Mouse (Mus musculus): Measurements from ENCODE around the gene 2310057M21Rik. TPM values are rescaled to one million over a fixed set of nuclear protein-coding genes. Genes with fewer than 3 reads are reported as not detected.

2310057M21Rik gene
- total and polyA plus RNA-seq, 2 experiments from 2014 or later, result 16.2 to 24.9 TPM

DNA sequence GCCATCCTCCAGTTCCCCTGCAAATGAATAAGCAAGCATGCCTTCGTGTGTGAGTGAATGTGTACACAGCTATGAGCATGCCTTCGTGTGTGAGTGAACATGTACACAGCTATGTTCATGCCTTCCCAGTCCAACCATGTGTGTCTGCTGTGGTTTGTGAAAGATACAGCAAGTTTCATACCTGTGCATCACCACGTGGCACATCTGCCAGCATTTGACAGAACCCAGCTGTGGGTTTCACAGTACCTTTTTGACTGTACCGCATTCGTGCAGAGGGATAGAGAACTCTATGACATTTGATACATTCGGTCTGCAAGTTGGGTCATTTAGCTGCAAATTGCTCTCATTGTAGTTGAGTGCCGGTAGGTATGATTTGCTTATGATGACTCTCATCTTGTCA, 48.1 kb downstream of the 2310057M21Rik start:
- H3K4me2 ChIP-seq (ENCODE audit: low read depth, low read length, poor library complexity, severe bottlenecking), result no peak overlapping the region
- no peaks in the 10 kb centered on the region for H3K36me3 ChIP-seq (ENCODE audit: insufficient read depth, low read length)
- no peak for TF ChIP-seq CTCF (IDR thresholded peaks at IDR 0.05)
- DNase-seq (ENCODE audit: low spot score) (no peak), ATAC-seq (ENCODE audit: low FRiP score) (no peak)
- no peaks in the 10 kb centered on the region for H3K4me1 ChIP-seq (ENCODE audit: insufficient read depth, low read length)
- 88% methylated on average over 7 of the region's 7 CpGs for WGBS
- no peak overlapping the region for H3K4me3 ChIP-seq (ENCODE audit: low read depth, low read length)
- no peak overlapping the region for H3K27ac ChIP-seq (ENCODE audit: low read depth, low read length)
- H3K27me3 ChIP-seq (ENCODE audit: insufficient read depth, low read length), result no peaks in the 10 kb centered on the region
- H3K9me3 ChIP-seq (ENCODE audit: low read length), result no peaks in the 10 kb centered on the region
- no peak overlapping the region for H3K9ac ChIP-seq (replicated peaks; ENCODE audit: low read length, poor library complexity, severe bottlenecking)

DNA sequence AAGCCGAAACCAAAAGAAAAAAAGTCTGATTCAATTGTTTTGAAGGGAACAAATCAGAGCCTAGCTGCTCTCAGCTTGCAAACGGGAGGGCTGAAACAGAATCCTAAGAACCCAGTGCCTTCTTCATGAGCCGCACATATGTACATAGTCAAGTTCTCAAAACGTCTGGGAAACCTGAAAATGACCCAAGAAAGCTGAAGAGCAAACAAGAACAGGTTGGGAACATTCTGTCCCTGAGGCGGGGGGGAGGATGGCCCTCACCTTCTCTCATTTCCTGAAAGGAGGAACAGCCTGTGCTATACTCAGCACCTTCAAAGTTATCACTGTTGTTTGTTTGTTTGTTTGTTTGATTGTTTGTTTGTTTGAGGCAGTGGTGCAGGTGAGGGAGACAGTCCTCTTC, 55.8 kb downstream of the 2310057M21Rik start:
- DNase-seq (ENCODE audit: low spot score) (no peak), ATAC-seq (ENCODE audit: low FRiP score) (no peak)
- 85% methylated on average over 5 of the region's 5 CpGs for WGBS
- TF ChIP-seq CTCF (IDR thresholded peaks at IDR 0.05), result no peak
- Histone ChIP-seq H3K4me3 (ENCODE audit: low read depth, low read length) (no peak overlapping the region), H3K36me3 (ENCODE audit: insufficient read depth, low read length) (no peaks in the 10 kb centered on the region), H3K4me2 (ENCODE audit: low read depth, low read length, poor library complexity, severe bottlenecking) (no peak overlapping the region), H3K27me3 (ENCODE audit: insufficient read depth, low read length) (no peaks in the 10 kb centered on the region), H3K4me1 (ENCODE audit: insufficient read depth, low read length) (no peaks in the 10 kb centered on the region), H3K9ac (replicated peaks; ENCODE audit: low read length, poor library complexity, severe bottlenecking) (no peak overlapping the region), H3K27ac (ENCODE audit: low read depth, low read length) (no peak overlapping the region), H3K9me3 (ENCODE audit: low read length) (no peaks in the 10 kb centered on the region)

DNA sequence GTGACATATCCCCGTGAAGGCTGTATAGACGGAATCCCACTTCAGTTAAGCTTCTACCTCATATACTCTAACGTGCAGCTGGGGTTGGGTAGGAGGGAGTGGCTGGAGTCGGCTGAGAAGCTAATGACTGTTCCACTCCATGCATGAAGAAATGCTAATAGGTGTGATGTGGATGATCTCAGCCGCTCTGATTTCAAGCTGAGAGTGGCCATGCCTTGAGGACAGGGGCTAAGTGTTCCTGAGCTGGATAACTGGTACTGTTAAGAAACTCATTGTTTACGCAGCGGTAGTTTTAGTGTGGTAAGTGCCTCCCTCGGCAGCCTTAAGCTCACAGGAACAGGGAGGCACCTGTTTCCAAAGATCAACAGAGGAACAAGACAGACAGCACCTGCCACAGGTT, 59.2 kb downstream of the 2310057M21Rik start:
- TF ChIP-seq CTCF (IDR thresholded peaks at IDR 0.05), result no peak

DNA sequence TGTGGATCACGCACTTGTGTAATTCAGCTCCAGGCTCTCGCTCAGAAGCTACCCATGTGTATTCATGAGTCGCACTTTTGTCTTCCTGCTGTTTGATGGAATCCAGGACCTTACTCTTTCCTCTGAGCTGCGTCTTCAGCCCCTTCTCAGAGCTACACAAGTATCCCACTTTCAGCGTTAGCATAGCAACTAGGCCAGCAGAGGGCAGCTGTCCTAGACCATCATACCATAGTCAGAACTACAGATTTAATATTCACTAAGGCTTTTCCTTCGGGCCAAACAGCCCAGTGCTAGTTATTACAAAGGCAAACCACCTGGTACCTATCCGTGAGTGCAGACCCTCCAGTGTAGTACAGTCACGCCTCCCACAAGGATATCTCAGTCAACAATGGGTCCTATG, 65.4 kb downstream of the 2310057M21Rik start:
- WGBS, result 81% methylated on average over 8 of the region's 8 CpGs
- Histone ChIP-seq H3K4me2 (ENCODE audit: low read depth, low read length, poor library complexity, severe bottlenecking) (no peak overlapping the region), H3K27me3 (ENCODE audit: insufficient read depth, low read length) (no peaks in the 10 kb centered on the region), H3K4me1 (ENCODE audit: insufficient read depth, low read length) (no peaks in the 10 kb centered on the region), H3K9me3 (ENCODE audit: low read length) (no peaks in the 10 kb centered on the region), H3K9ac (replicated peaks; ENCODE audit: low read length, poor library complexity, severe bottlenecking) (no peak overlapping the region), H3K4me3 (ENCODE audit: low read depth, low read length) (no peak overlapping the region), H3K36me3 (ENCODE audit: insufficient read depth, low read length) (no peaks in the 10 kb centered on the region), H3K27ac (ENCODE audit: low read depth, low read length) (no peak overlapping the region)
- ATAC-seq (ENCODE audit: low FRiP score), result no peak
- DNase-seq (ENCODE audit: low spot score), result no peak
- TF ChIP-seq CTCF (IDR thresholded peaks at IDR 0.05), result peak; percentile 37; the same call in 1 of the 2 replicates

More for the DNA sequence above, 59.2 kb downstream of the 2310057M21Rik start:
- no peaks in the 10 kb centered on the region for H3K27me3 ChIP-seq (ENCODE audit: insufficient read depth, low read length)
- ATAC-seq (ENCODE audit: low FRiP score), result no peak
- no peaks in the 10 kb centered on the region for H3K9me3 ChIP-seq (ENCODE audit: low read length)
- no peak overlapping the region for H3K4me3 ChIP-seq (ENCODE audit: low read depth, low read length)
- H3K27ac ChIP-seq (ENCODE audit: low read depth, low read length), result no peak overlapping the region
- no peak overlapping the region for H3K4me2 ChIP-seq (ENCODE audit: low read depth, low read length, poor library complexity, severe bottlenecking)
- no peak for DNase-seq (ENCODE audit: low spot score)
- H3K9ac ChIP-seq (replicated peaks; ENCODE audit: low read length, poor library complexity, severe bottlenecking), result no peak overlapping the region
- H3K36me3 ChIP-seq (ENCODE audit: insufficient read depth, low read length), result no peaks in the 10 kb centered on the region
- no peaks in the 10 kb centered on the region for H3K4me1 ChIP-seq (ENCODE audit: insufficient read depth, low read length)
- 86% methylated on average over 8 of the region's 8 CpGs for WGBS

Other genes with a start within 250 kb of the 2310057M21Rik start
- gene 4933402N03Rik, start 216.4 kb downstream of the 2310057M21Rik start, total RNA-seq (2014; rRNA removed), result not detected in 2 replicates
- gene 4933402N03Rik, start 216.4 kb downstream of the 2310057M21Rik start, polyA plus RNA-seq (2015; fragmentation: Nextera tagmentation; extraction: Ambion mirVana), result not detected in 2 replicates
- under 0.01 TPM in 1 of 2 replicates, not detected in the other for gene 5430419D17Rik, start 188.4 kb downstream of the 2310057M21Rik start, total RNA-seq (2014; rRNA removed)
- gene 5430419D17Rik, start 188.4 kb downstream of the 2310057M21Rik start, polyA plus RNA-seq (2015; fragmentation: Nextera tagmentation; extraction: Ambion mirVana), result not detected in 2 replicates
- not detected in 2 replicates for gene Cuzd1, start 40.5 kb downstream of the 2310057M21Rik start, total RNA-seq (2014; rRNA removed)
- gene Cuzd1, start 40.5 kb downstream of the 2310057M21Rik start, polyA plus RNA-seq (2015; fragmentation: Nextera tagmentation; extraction: Ambion mirVana), result 0.06 and 0.07 TPM in 2 replicates
- not detected in 2 replicates for gene Fam24b, start 33.2 kb downstream of the 2310057M21Rik start, total RNA-seq (2014; rRNA removed)
- not detected in 2 replicates for gene Fam24b, start 33.2 kb downstream of the 2310057M21Rik start, polyA plus RNA-seq (2015; fragmentation: Nextera tagmentation; extraction: Ambion mirVana)
- not detected in 2 replicates for gene Fam24a, start 28.9 kb downstream of the 2310057M21Rik start, total RNA-seq (2014; rRNA removed)
- 0.66 TPM in 1 of 2 replicates, not detected in the other for gene Fam24a, start 28.9 kb downstream of the 2310057M21Rik start, polyA plus RNA-seq (2015; fragmentation: Nextera tagmentation; extraction: Ambion mirVana)
- gene Pstk, start 8.4 kb upstream of the 2310057M21Rik start, total RNA-seq (2014; rRNA removed), result 36.6 and 44.5 TPM in 2 replicates
- gene Pstk, start 8.4 kb upstream of the 2310057M21Rik start, polyA plus RNA-seq (2015; fragmentation: Nextera tagmentation; extraction: Ambion mirVana), result 54.3 and 55.0 TPM in 2 replicates
- 11.8 and 19.9 TPM in 2 replicates for gene Ikzf5, start 47.8 kb upstream of the 2310057M21Rik start, total RNA-seq (2014; rRNA removed)
- 9.5 and 10.8 TPM in 2 replicates for gene Ikzf5, start 47.8 kb upstream of the 2310057M21Rik start, polyA plus RNA-seq (2015; fragmentation: Nextera tagmentation; extraction: Ambion mirVana)
- gene Acadsb, start 47.8 kb upstream of the 2310057M21Rik start, total RNA-seq (2014; rRNA removed), result 36.2 and 47.2 TPM in 2 replicates
- gene Acadsb, start 47.8 kb upstream of the 2310057M21Rik start, polyA plus RNA-seq (2015; fragmentation: Nextera tagmentation; extraction: Ambion mirVana), result 73.2 and 78.7 TPM in 2 replicates
- gene Hmx3, start 180.1 kb upstream of the 2310057M21Rik start, total RNA-seq (2014; rRNA removed), result 0.80 and 0.88 TPM in 2 replicates
- gene Hmx3, start 180.1 kb upstream of the 2310057M21Rik start, polyA plus RNA-seq (2015; fragmentation: Nextera tagmentation; extraction: Ambion mirVana), result 0.86 and 1.2 TPM in 2 replicates
- 0.71 and 1.3 TPM in 2 replicates for gene Hmx2, start 186.0 kb upstream of the 2310057M21Rik start, total RNA-seq (2014; rRNA removed)
- gene Hmx2, start 186.0 kb upstream of the 2310057M21Rik start, polyA plus RNA-seq (2015; fragmentation: Nextera tagmentation; extraction: Ambion mirVana), result 0.66 and 1.0 TPM in 2 replicates
- gene Bub3, start 197.5 kb upstream of the 2310057M21Rik start, total RNA-seq (2014; rRNA removed), result 101 and 106 TPM in 2 replicates
- 120 and 125 TPM in 2 replicates for gene Bub3, start 197.5 kb upstream of the 2310057M21Rik start, polyA plus RNA-seq (2015; fragmentation: Nextera tagmentation; extraction: Ambion mirVana)

Measured in midbrain, postnatal 0 days (tissue).